Mouse (Mus musculus) olfactory bulb, adult 2 months (tissue): ENCODE measurements around the gene Dusp22.

Source experiments
- CTCF ChIP-seq: fragments of 200-500 bp; IDR thresholded peaks from 2 replicates; pipeline ENCODE4 v1.5.1; 2012; ENCODE audit warnings: low read depth, mild to moderate bottlenecking, low read length, moderate library complexity; ENCODE audit not compliant: insufficient read depth
- POLR2A ChIP-seq: fragments of 200-500 bp; IDR thresholded peaks from 2 replicates; pipeline ENCODE4 v1.6.1; 2012; ENCODE audit warnings: mild to moderate bottlenecking, low read depth, low read length, moderate library complexity; ENCODE audit not compliant: insufficient read depth

- TF ChIP-seq POLR2A (no peak), CTCF (no peak)
Measured at GRCm38 (mm10) chr13:30715573-30715972, 55.8 kb downstream of the Dusp22 start.
